Mouse (Mus musculus) heart, embryonic 10.5 days (tissue): ENCODE measurements at regions not wholly inside any gene's neighbourhood (a gene's known extent, or its start where the extent isn't known, plus 50 kb on each side); places are given as distances from the start of the nearest gene placed in this dataset.

Source experiments
- DNase-seq: peaks from one replicate; pipeline ENCODE4 v3.0.0-alpha.2; 2017; ENCODE audit warnings: low spot score
- H3K27ac ChIP-seq: fragments of 300-500 bp; sonication (generic); 2 replicates; pipeline ENCODE4 v1.5.1; 2016; ENCODE audit warnings: mild to moderate bottlenecking
- H3K27me3 ChIP-seq: fragments of 300-500 bp; sonication (generic); 2 replicates; pipeline ENCODE4 v1.6.1; 2016; ENCODE audit warnings: mild to moderate bottlenecking; ENCODE audit not compliant: poor library complexity, insufficient read depth, severe bottlenecking
- H3K36me3 ChIP-seq: fragments of 300-500 bp; sonication (generic); 2 replicates; pipeline ENCODE4 v1.6.1; 2016; ENCODE audit warnings: mild to moderate bottlenecking, moderate library complexity
- H3K4me1 ChIP-seq: fragments of 300-500 bp; sonication (generic); 2 replicates; pipeline ENCODE4 v1.6.1; 2016; ENCODE audit warnings: mild to moderate bottlenecking
- H3K4me3 ChIP-seq: fragments of 300-500 bp; sonication (generic); 2 replicates; pipeline ENCODE4 v1.5.1; 2016; ENCODE audit warnings: mild to moderate bottlenecking, moderate library complexity
- H3K9me3 ChIP-seq: fragments of 300-500 bp; sonication (generic); 2 replicates; pipeline ENCODE4 v1.6.1; 2016; ENCODE audit warnings: mild to moderate bottlenecking, moderate library complexity
- WGBS: fragments of 180-500 bp; shearing (Covaris S2); methylation state at CpG from one replicate; pipeline ENCODE4 v1.1.7; 2016; 5-methylcytosine and 5-hydroxymethylcytosine counted together

- Histone ChIP-seq H3K27ac (no peak overlapping the region), H3K27me3 (no peaks in the 10 kb centered on the region), H3K4me3 (no peak overlapping the region), H3K4me1 (no peaks in the 10 kb centered on the region), H3K9me3 (no peaks in the 10 kb centered on the region), H3K36me3 (no peaks in the 10 kb centered on the region)
- 84% methylated on average over 5 of the region's 5 CpGs for WGBS
- DNase-seq = no peak
Observed at GRCm38 (mm10) chr3:36810528-36810927, 52.4 kb upstream of the 4932438A13Rik start.
